Mouse (Mus musculus): ENCODE results near the gene Lrg1.
A peak's percentile ranks its signal among the peaks of the same experiment; 100 is the strongest.

The Lrg1 gene

GRCm38 (mm10) chr17:56121826-56122225 is at the start of gene Lrg1:
Gene Lrg1 (minus strand): TSS chr17:56122001.
- no peak for DNase-seq

- DNase-seq = no peak
Observed at GRCm38 (mm10) chr17:56171456-56171855, 49.7 kb upstream of the Lrg1 start.

GRCm38 (mm10) chr17:56170636-56171035 is 48.8 kb upstream of the Lrg1 start:
- no peak for DNase-seq

GRCm38 (mm10) chr17:56169830-56170229 is 48.0 kb upstream of the Lrg1 start:
- no peak for DNase-seq

- DNase-seq = no peak
Observed at GRCm38 (mm10) chr17:56165671-56166070, 43.9 kb upstream of the Lrg1 start.

GRCm38 (mm10) chr17:56164510-56164909 is 42.7 kb upstream of the Lrg1 start:
- no peak for DNase-seq

GRCm38 (mm10) chr17:56163523-56164102 is 41.8 kb upstream of the Lrg1 start:
- DNase-seq = no peak

GRCm38 (mm10) chr17:56162231-56162774 is 40.5 kb upstream of the Lrg1 start, which contains the start of gene Tnfaip8l1:
Gene Tnfaip8l1 (plus strand): TSS chr17:56162477.
- peak; percentile 97 for DNase-seq

GRCm38 (mm10) chr17:56159729-56160128 is 37.9 kb upstream of the Lrg1 start:
- peak; percentile 58 for DNase-seq

- DNase-seq = no peak
Observed at GRCm38 (mm10) chr17:56153643-56154042, 31.8 kb upstream of the Lrg1 start.

GRCm38 (mm10) chr17:56149897-56150296 is 28.1 kb upstream of the Lrg1 start:
- DNase-seq = no peak

- DNase-seq = no peak
Observed at GRCm38 (mm10) chr17:56148790-56149618, 27.2 kb upstream of the Lrg1 start.

GRCm38 (mm10) chr17:56148280-56148679 is 26.5 kb upstream of the Lrg1 start:
- no peak for DNase-seq

- no peak for DNase-seq
Observed at GRCm38 (mm10) chr17:56147420-56147819, 25.6 kb upstream of the Lrg1 start.

GRCm38 (mm10) chr17:56146131-56146530 is 24.3 kb upstream of the Lrg1 start:
- no peak for DNase-seq

- no peak for DNase-seq
Observed at GRCm38 (mm10) chr17:56144546-56144945, 22.7 kb upstream of the Lrg1 start.

- DNase-seq = peak; percentile 59
Observed at GRCm38 (mm10) chr17:56141702-56142605, 20.2 kb upstream of the Lrg1 start.

- peak; percentile 85 for DNase-seq
Observed at GRCm38 (mm10) chr17:56139858-56140595, 18.2 kb upstream of the Lrg1 start, which contains the start of gene Sema6b. Gene Sema6b (minus strand): TSS chr17:56140343.

- peak; percentile 63 for DNase-seq
Observed at GRCm38 (mm10) chr17:56139355-56139754, 17.6 kb upstream of the Lrg1 start.

- no peak for DNase-seq
Observed at GRCm38 (mm10) chr17:56137839-56138613, 16.2 kb upstream of the Lrg1 start.

- no peak for DNase-seq
Observed at GRCm38 (mm10) chr17:56136558-56136957, 14.8 kb upstream of the Lrg1 start.

All from right cerebral cortex, adult 18-20 months (tissue).